Mouse (Mus musculus) bone marrow macrophage, adult 2 months (primary cell): ENCODE measurements around the gene Ly6g6f.

Source experiments
- CTCF ChIP-seq: IDR thresholded peaks from 2 replicates; pipeline ENCODE4 v1.5.1; 2012; ENCODE audit warnings: low read depth, mild to moderate bottlenecking, low read length, moderate library complexity
- POLR2A ChIP-seq: IDR thresholded peaks from 2 replicates; pipeline ENCODE4 v1.6.1; 2012; ENCODE audit warnings: mild to moderate bottlenecking, low read depth, low read length, borderline replicate concordance

- no peak for TF ChIP-seq POLR2A
- no peak for TF ChIP-seq CTCF
Observed at GRCm38 (mm10) chr17:35103221-35103690, 17.8 kb upstream of the Ly6g6f start.
